Mouse (Mus musculus): Measurements from ENCODE around the gene Sulf2. TPM values are rescaled to one million over a fixed set of nuclear protein-coding genes. Genes with fewer than 3 reads are reported as not detected.
"Not testable (repeated sequence)": the region's sequence is repeated elsewhere in the genome, so short reads cannot be mapped to it uniquely, and the experiment has no call there.

The Sulf2 gene
- 127 and 143 TPM in 2 replicates for polyA plus RNA-seq (2015; fragmentation: Nextera tagmentation; extraction: Ambion mirVana)

DNA sequence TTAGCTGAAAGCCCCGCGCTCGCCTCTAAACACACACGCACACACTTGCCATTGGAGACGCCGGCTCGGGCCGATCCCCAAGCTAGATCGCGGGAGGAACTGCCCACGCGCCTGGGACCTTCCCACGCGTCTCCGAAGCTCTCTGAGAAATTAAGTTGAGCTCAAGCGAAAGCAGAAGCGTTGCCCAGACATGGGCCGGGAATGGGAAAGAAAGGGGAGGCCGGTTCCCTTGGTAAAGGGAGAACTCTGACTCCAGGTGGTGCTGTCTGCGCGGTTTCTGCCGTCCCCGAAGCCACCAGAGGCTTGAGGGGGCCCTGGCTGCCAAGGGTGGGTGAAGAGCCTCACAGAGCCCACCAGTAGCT lies at the start of gene Sulf2:
TSS of gene Sulf2 (minus strand) at position 210 of the 362 bp plus-strand sequence.
- 0 out of 2 replicates have a peak, but pooled peaks have one; percentile 40 for ATAC-seq (ENCODE audit: insufficient number of reproducible peaks, insufficient read depth, low FRiP score, low TSS enrichment, low read depth)
- under 1% methylated on average over 23 of the region's 23 CpGs for WGBS
- H3K27ac ChIP-seq: peak within 1 kb of the TSS; percentile 98
- no peaks in the 10 kb centered on the region for H3K27me3 ChIP-seq
- peaks cover 63% of the 10 kb centered on the region for H3K4me1 ChIP-seq
- no peaks in the 10 kb centered on the region for H3K9me3 ChIP-seq
- H3K4me2 ChIP-seq: peak within 1 kb of the TSS; percentile 93
- H3K36me3 ChIP-seq: no peaks in the 10 kb centered on the region
- H3K9ac ChIP-seq: peak within 1 kb of the TSS; percentile 96
- peak within 1 kb of the TSS; percentile 81 for H3K4me3 ChIP-seq

DNA sequence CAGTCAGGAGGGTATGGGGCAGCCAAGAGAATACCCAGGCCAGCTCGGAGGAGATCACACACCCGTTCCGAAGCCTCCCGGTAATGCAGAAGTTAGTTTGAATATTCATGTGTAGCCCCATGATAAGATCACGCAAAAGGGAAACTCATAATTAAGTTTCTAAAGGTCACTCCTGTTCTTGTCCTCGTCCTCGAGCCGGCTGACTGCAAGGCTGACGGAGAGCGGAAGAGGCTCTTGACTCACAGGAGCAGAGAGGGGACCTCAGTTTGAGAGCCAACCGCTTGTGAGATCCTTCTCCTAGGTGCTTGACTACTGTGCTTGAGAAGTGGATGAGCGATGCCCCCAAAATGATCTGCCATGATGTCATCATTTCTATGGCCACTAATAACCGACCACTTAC lies 48.7 kb upstream of the Sulf2 start:
- ATAC-seq (ENCODE audit: insufficient number of reproducible peaks, insufficient read depth, low FRiP score, low TSS enrichment, low read depth): no peak
- H3K9me3 ChIP-seq: no peaks in the 10 kb centered on the region
- H3K27ac ChIP-seq: no peak overlapping the region; the same call in 1 of the 2 replicates
- H3K9ac ChIP-seq: no peak overlapping the region
- H3K4me2 ChIP-seq: no peak overlapping the region
- H3K27me3 ChIP-seq: no peaks in the 10 kb centered on the region
- no peak overlapping the region for H3K4me3 ChIP-seq
- H3K4me1 ChIP-seq: peaks cover 39% of the 10 kb centered on the region
- WGBS: 84% methylated on average over 13 of the region's 13 CpGs
- no peaks in the 10 kb centered on the region for H3K36me3 ChIP-seq

DNA sequence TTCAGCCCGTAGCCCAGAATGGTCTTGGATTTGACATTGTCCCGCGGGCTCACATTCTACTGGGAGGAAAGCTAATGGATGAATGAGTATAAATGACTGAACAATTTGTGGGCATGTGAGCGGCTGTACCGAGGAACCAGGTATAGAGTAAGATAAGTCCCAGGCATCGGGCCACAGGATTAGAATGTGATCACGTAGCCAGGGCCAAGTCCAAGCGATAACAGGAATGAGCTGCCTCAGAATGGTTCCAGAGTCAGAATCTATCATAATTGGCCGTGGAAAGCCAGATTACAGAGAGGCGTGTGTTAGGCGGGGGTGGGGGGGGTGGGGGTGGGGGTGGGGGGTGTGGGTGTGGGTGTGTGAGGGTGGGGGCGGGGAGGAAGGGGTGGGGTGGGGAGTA lies 48.2 kb upstream of the Sulf2 start:
- H3K36me3 ChIP-seq: no peaks in the 10 kb centered on the region
- ATAC-seq (ENCODE audit: insufficient number of reproducible peaks, insufficient read depth, low FRiP score, low TSS enrichment, low read depth): no peak
- no peak overlapping the region for H3K4me2 ChIP-seq
- H3K4me1 ChIP-seq: peaks cover 34% of the 10 kb centered on the region
- 65% methylated on average over 12 of the region's 12 CpGs for WGBS
- no peaks in the 10 kb centered on the region for H3K27me3 ChIP-seq
- no peak overlapping the region for H3K4me3 ChIP-seq
- no peak overlapping the region for H3K9ac ChIP-seq
- no peaks in the 10 kb centered on the region for H3K9me3 ChIP-seq
- no peak overlapping the region for H3K27ac ChIP-seq

DNA sequence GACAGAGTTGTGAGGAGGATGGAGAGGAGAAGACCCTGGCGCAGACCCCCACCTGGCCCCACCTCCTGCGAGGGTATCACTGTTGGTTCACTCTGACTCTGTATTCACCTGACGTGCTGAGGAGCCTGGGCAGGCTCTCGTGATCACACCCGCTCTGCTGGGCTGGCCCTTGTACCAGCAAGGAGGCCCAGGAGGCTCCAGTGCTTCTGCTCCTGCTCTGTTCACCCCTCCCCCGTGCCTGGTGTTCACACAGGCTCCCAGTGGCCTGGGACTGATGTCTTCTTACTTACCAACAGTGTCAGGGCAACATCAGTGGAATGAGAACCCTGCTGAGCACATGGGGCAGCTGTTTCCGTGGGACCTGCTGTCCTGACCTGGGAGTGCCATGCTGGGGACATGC lies 42.5 kb upstream of the Sulf2 start:
- ATAC-seq (ENCODE audit: insufficient number of reproducible peaks, insufficient read depth, low FRiP score, low TSS enrichment, low read depth): no peak
- Histone ChIP-seq H3K4me2 (no peak overlapping the region), H3K4me1 (peaks cover 28% of the 10 kb centered on the region), H3K27me3 (no peaks in the 10 kb centered on the region), H3K4me3 (no peak overlapping the region), H3K9ac (0 out of 2 replicates have a peak overlapping the region, but pooled peaks have one; percentile 27), H3K9me3 (no peaks in the 10 kb centered on the region), H3K36me3 (no peaks in the 10 kb centered on the region), H3K27ac (no peak overlapping the region)
- 50% methylated on average over 7 of the region's 7 CpGs for WGBS

DNA sequence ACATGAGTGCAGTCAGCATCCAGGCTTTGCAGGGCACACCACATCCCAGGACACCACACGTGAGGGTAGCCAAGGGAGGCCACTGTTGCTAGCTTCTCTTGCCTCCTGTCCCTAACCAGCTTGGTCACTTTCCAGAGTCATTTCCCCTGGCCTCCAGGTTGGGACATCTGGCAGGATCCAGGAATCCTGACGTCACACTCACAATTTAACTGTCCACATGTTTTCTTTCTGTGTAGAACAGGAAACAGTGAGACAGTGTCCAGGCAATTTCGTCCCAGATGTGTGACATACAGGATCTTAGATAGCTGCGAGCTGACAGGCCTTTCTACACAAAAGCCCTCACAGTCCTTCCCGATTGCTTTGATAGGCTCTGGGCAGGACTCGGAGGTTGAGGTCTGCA lies 41.6 kb upstream of the Sulf2 start:
- H3K36me3 ChIP-seq: no peaks in the 10 kb centered on the region
- 41% methylated on average over 6 of the region's 6 CpGs for WGBS
- H3K4me2 ChIP-seq: no peak overlapping the region
- H3K9ac ChIP-seq: 0 out of 2 replicates have a peak overlapping the region, but pooled peaks have one; percentile 36
- no peaks in the 10 kb centered on the region for H3K27me3 ChIP-seq
- H3K4me3 ChIP-seq: no peak overlapping the region
- H3K4me1 ChIP-seq: peaks cover 31% of the 10 kb centered on the region
- no peak overlapping the region for H3K27ac ChIP-seq
- no peaks in the 10 kb centered on the region for H3K9me3 ChIP-seq
- ATAC-seq (ENCODE audit: insufficient number of reproducible peaks, insufficient read depth, low FRiP score, low TSS enrichment, low read depth): no peak

GRCm38 (mm10) chr2:166196080-166196786 lies 40.8 kb upstream of the Sulf2 start:
- ATAC-seq (ENCODE audit: insufficient number of reproducible peaks, insufficient read depth, low FRiP score, low TSS enrichment, low read depth): no peak
- Histone ChIP-seq H3K4me2 (no peak overlapping the region), H3K9me3 (no peaks in the 10 kb centered on the region), H3K36me3 (no peaks in the 10 kb centered on the region), H3K9ac (no peak overlapping the region), H3K4me1 (peaks cover 34% of the 10 kb centered on the region), H3K4me3 (no peak overlapping the region), H3K27ac (no peak overlapping the region), H3K27me3 (no peaks in the 10 kb centered on the region)
- 73% methylated on average over 13 of the region's 13 CpGs for WGBS

DNA sequence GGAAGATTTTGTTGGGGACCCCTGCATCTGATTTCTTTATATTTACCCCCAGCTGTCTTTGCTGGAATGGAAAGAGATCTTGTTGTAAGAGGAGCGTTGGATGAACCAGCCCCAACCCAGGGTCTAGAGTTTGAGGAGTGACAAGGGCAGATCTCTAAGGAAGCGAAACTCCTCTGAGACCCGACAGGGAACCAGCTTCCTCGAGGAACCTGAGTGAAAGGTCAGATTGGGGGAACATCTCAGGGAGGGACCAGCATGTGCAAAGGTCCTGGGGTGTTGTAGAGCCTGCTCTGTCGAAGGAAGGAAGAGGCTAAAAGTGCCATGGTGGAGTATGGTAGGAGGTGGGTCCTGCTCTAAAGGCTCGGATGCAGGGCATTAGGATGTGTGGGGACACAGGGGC lies 39.6 kb upstream of the Sulf2 start:
- no peaks in the 10 kb centered on the region for H3K27me3 ChIP-seq
- WGBS: 64% methylated on average over 6 of the region's 6 CpGs
- no peak overlapping the region for H3K4me2 ChIP-seq
- no peaks in the 10 kb centered on the region for H3K36me3 ChIP-seq
- ATAC-seq (ENCODE audit: insufficient number of reproducible peaks, insufficient read depth, low FRiP score, low TSS enrichment, low read depth): no peak
- no peak overlapping the region for H3K4me3 ChIP-seq
- H3K9ac ChIP-seq: no peak overlapping the region
- no peaks in the 10 kb centered on the region for H3K9me3 ChIP-seq
- H3K4me1 ChIP-seq: peaks cover 46% of the 10 kb centered on the region
- H3K27ac ChIP-seq: no peak overlapping the region

DNA sequence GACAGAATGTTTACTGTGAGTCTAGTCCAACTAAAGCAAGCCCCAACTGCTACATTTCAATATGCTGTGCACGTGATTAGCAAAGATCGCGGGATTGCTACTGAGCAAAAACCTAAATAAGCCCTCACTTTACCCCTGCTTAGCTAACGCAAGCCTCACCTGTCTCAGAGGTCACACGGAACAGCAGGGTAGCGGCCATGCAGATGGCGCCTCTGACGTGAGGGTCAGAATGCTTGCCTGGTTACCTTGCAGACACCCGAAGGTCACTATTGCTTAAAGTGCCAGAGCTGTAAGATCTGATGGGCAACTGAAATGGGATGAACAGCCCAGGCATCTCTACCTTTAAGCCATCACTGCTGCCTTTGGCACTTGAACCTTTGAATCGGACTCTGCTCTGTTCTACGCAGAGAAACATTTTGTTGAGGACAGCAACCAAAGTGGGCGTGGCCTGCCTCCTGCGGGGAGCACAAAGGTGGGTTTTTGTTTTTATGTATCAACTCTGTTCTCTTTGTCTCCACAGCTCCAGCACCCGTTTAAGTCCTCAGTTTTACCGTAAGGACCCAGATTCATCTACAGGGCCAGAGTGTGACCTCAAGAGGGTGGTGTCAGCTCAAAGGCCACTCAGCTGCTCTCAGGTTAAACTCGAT lies 38.8 kb upstream of the Sulf2 start:
- Histone ChIP-seq H3K4me2 (no peak overlapping the region), H3K27ac (no peak overlapping the region), H3K4me3 (no peak overlapping the region), H3K9me3 (no peaks in the 10 kb centered on the region), H3K4me1 (peaks cover 49% of the 10 kb centered on the region), H3K36me3 (no peaks in the 10 kb centered on the region), H3K27me3 (no peaks in the 10 kb centered on the region), H3K9ac (no peak overlapping the region)
- ATAC-seq (ENCODE audit: insufficient number of reproducible peaks, insufficient read depth, low FRiP score, low TSS enrichment, low read depth): no peak
- 67% methylated on average over 16 of the region's 16 CpGs for WGBS

DNA sequence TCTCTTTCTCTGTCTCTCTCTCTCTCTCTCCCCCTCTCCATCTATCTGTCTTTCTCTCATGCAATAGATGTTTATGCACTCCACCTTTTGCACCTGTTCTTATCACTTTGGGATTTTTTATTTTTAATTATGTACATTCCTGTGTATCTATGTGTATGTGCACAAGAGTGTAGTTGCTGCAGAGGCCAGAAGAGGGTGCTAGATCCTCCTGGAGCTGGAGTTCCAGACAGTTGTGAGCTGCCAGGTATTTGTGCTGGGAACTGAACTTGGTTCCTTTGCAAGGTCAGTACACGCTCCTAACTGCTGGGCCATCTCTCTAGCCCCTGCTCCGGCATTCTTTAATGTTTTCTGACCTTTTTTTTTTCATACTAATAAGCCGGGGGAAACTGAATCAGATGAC lies 38.0 kb upstream of the Sulf2 start:
- no peak overlapping the region for H3K27ac ChIP-seq
- H3K9me3 ChIP-seq: no peaks in the 10 kb centered on the region
- H3K4me1 ChIP-seq: peaks cover 47% of the 10 kb centered on the region
- ATAC-seq (ENCODE audit: insufficient number of reproducible peaks, insufficient read depth, low FRiP score, low TSS enrichment, low read depth): no peak
- H3K36me3 ChIP-seq: no peaks in the 10 kb centered on the region
- no peak overlapping the region for H3K9ac ChIP-seq
- no peaks in the 10 kb centered on the region for H3K27me3 ChIP-seq
- WGBS: 89% methylated on average over 3 of the region's 3 CpGs
- no peak overlapping the region for H3K4me3 ChIP-seq
- H3K4me2 ChIP-seq: no peak overlapping the region

DNA sequence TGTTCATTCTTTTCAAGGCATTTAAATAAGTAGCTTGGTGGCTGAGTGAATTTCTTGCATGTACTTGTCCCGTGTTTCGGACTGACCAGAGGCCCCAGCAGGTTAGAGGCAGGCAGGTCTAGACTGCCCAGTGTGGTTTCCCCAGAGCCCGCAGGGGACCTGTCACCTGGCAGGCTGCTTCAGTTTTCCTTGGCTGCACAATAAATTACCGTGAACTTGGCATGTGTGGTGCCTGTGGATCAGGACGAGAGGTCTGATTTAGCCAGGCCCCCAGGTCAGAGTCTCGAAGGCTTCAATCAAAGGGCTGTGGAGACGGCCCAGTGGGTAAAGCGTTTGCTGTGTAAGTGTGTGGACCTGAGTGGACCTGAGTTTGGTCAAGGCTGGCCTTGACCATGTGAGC lies 35.4 kb upstream of the Sulf2 start:
- Histone ChIP-seq H3K27ac (peak overlapping the region; percentile 28), H3K9ac (0 out of 2 replicates have a peak overlapping the region, but pooled peaks have one; percentile 32), H3K4me2 (no peak overlapping the region), H3K9me3 (no peaks in the 10 kb centered on the region), H3K4me3 (no peak overlapping the region), H3K4me1 (peaks cover 45% of the 10 kb centered on the region), H3K27me3 (no peaks in the 10 kb centered on the region), H3K36me3 (no peaks in the 10 kb centered on the region)
- WGBS: 42% methylated on average over 8 of the region's 8 CpGs
- ATAC-seq (ENCODE audit: insufficient number of reproducible peaks, insufficient read depth, low FRiP score, low TSS enrichment, low read depth): no peak

DNA sequence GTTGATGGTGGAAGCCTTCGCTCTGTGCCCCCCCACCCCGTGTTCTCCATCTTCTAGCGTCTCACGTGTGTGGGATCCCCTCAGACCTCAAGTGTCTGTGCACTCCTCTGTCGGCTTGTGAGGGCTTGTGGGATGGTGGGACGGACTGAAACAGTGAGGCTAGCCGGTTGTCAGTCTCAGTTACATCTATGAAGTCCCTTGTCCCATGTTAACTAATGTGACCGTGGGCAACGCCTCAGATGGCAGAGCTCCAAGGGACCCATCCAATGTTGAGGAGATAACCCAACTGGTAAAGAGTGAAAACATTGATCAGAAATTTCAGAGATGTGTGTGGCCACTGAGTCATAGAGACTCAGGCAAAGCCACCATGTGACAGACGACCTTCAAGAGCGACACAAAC lies 33.7 kb upstream of the Sulf2 start:
- Histone ChIP-seq H3K36me3 (no peaks in the 10 kb centered on the region), H3K9ac (no peak overlapping the region), H3K27me3 (no peaks in the 10 kb centered on the region), H3K4me2 (no peak overlapping the region), H3K27ac (no peak overlapping the region), H3K4me3 (no peak overlapping the region), H3K9me3 (no peaks in the 10 kb centered on the region), H3K4me1 (peaks cover 35% of the 10 kb centered on the region)
- WGBS: 96% methylated on average over 11 of the region's 11 CpGs
- ATAC-seq (ENCODE audit: insufficient number of reproducible peaks, insufficient read depth, low FRiP score, low TSS enrichment, low read depth): no peak

DNA sequence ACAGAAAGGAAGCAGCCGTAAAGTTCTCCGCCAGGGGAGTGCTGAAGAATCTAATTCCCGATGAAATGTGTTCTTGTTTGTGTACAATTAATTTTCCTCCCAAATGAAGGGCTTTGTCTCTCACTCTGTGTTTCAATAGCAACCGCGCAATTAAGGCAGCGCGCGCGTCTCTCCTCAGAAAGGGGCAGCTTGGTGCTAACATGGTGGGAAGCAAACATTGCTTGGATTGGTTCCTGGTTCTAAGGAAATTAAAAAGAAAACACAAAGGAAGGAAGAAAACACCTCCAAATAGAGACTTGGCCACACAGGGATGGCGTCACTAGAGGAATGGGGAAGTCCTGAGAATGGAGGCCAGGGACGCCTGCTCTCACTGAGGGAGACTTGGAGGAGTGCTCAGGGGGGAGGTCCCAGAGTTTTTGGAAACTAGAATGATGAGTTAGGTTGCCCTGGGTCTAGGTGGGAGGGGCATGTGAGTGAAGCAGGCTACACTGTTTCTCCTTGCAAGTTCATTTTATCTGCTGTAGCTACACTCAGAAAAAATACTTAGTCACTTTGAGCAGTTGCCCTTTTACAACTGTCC lies 32.5 kb upstream of the Sulf2 start:
- not testable (repeated sequence) for H3K36me3 ChIP-seq; H3K27ac ChIP-seq; H3K27me3 ChIP-seq; H3K9ac ChIP-seq; H3K9me3 ChIP-seq; H3K4me3 ChIP-seq; H3K4me2 ChIP-seq; ATAC-seq (ENCODE audit: insufficient number of reproducible peaks, insufficient read depth, low FRiP score, low TSS enrichment, low read depth)
- peaks cover 35% of the 10 kb centered on the region for H3K4me1 ChIP-seq
- 80% methylated on average over 9 of the region's 11 CpGs for WGBS

Measured in embryonic facial prominence, embryonic 13.5 days (tissue).